Mouse (Mus musculus) lung, embryonic 14.5 days (tissue): Measurements from ENCODE around the gene Ripor2. TPM values are rescaled to one million over a fixed set of nuclear protein-coding genes. Genes with fewer than 3 reads are reported as not detected.

ENCODE experiments used
- ATAC-seq: fragments of 200-750 bp; cut with Nextera tagmentation; 2 replicates; pipeline ENCODE4 v1.8.0; 2017; ENCODE audit warnings: mild to moderate bottlenecking, moderate TSS enrichment, moderate library complexity; ENCODE audit not compliant: insufficient read depth
- DNase-seq: peaks from one replicate; pipeline ENCODE4 v3.0.0-alpha.2; 2015
- H3K27ac ChIP-seq: fragments of 300-500 bp; sonication (generic); 2 replicates; pipeline ENCODE4 v1.5.1; 2014; ENCODE audit warnings: low read depth, mild to moderate bottlenecking, moderate library complexity
- H3K27me3 ChIP-seq: fragments of 300-500 bp; sonication (generic); 2 replicates; pipeline ENCODE4 v1.6.1; 2014; ENCODE audit warnings: low read length, control low read depth; ENCODE audit not compliant: insufficient read depth
- H3K36me3 ChIP-seq: fragments of 300-500 bp; sonication (generic); 2 replicates; pipeline ENCODE4 v1.6.1; 2014; ENCODE audit warnings: control low read depth; ENCODE audit not compliant: insufficient read depth
- H3K4me1 ChIP-seq: fragments of 300-500 bp; sonication (generic); 2 replicates; pipeline ENCODE4 v1.6.1; 2014; ENCODE audit warnings: antibody characterized with exemption, control low read depth; ENCODE audit not compliant: insufficient read depth
- H3K4me2 ChIP-seq: fragments of 300-500 bp; sonication (generic); 2 replicates; pipeline ENCODE4 v1.6.1; 2014; ENCODE audit warnings: mild to moderate bottlenecking
- H3K4me3 ChIP-seq: fragments of 300-500 bp; sonication (generic); 2 replicates; pipeline ENCODE4 v1.5.1; 2014; ENCODE audit warnings: low read depth, low read length
- H3K9ac ChIP-seq: fragments of 300-500 bp; sonication (generic); 2 replicates; pipeline ENCODE4 v1.6.1; 2014
- H3K9me3 ChIP-seq: fragments of 300-500 bp; sonication (generic); 2 replicates; pipeline ENCODE4 v1.6.1; 2016; ENCODE audit warnings: low read depth, low read length, control low read depth
- CTCF ChIP-seq: IDR thresholded peaks from 2 replicates; pipeline ENCODE4 v1.5.1; 2016; ENCODE audit warnings: antibody characterized with exemption, low read depth
- WGBS: fragments of 180-500 bp; shearing (Covaris S2); extraction: QIAGEN DNeasy Blood & Tissue Kit; methylation state at CpG from one replicate; pipeline ENCODE4 v1.1.7; 2014; 5-methylcytosine and 5-hydroxymethylcytosine counted together
- polyA plus RNA-seq: library from polyadenylated mRNA; unstranded; fragments of >200 nt; fragmentation: Nextera tagmentation; extraction: Ambion mirVana; gene quantifications from 2 replicates; pipeline ENCODE4 v1.2.1, GENCODE M21; 2014

Ripor2 gene
- polyA plus RNA-seq, 1 experiment from 2014 or later, result 5.6 TPM

DNA sequence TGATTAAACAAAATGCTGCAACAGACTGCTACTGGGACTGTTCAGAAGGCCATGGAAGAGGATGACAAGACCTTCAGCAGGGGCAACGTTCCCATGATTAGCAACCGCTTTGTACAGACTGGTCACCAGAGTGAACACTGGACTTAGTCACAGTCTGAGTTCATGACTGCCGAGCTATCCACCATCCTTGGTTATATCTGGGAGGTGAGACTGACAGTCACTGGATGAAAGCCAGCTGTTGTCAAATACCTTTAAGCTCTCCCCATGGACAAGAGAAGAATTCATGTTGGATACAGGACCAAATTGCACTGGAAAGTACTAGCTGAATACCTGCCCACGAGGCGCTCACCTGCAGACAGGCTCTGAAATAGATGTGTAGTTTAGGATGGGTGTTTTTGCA lies 2.4 kb downstream of the Ripor2 start:
- H3K27me3 ChIP-seq, result no peaks in the 10 kb centered on the region
- no peak for TF ChIP-seq CTCF
- H3K36me3 ChIP-seq, result no peaks in the 10 kb centered on the region
- H3K27ac ChIP-seq, result no peak overlapping the region
- no peaks in the 10 kb centered on the region for H3K9me3 ChIP-seq
- no peak for DNase-seq
- H3K4me1 ChIP-seq, result no peaks in the 10 kb centered on the region; the same call in 1 of the 2 replicates
- H3K4me2 ChIP-seq, result no peak overlapping the region
- H3K4me3 ChIP-seq, result no peak overlapping the region
- ATAC-seq, result no peak
- WGBS, result 62% methylated on average over 5 of the region's 5 CpGs
- no peak overlapping the region for H3K9ac ChIP-seq

DNA sequence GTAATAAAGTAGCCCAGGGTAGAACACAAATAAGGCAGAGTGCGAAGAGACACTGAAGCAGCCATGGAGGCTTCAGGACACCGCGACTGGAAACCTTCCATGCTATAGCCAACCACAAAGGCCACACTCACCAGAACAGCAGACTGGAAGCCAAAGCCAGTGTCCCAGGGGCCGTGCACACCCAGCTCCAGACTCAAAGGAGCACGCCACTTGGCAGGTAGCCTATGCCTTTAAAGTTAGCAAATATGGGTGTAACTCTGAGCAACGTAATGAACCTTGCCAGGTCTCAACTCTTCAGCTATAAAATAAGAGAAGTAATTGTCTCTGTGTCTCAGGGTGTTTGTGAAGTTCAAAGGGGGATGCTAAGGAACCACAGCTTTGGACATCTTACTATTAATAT lies 2.9 kb downstream of the Ripor2 start:
- WGBS, result 75% methylated on average over 6 of the region's 6 CpGs
- no peaks in the 10 kb centered on the region for H3K27me3 ChIP-seq
- TF ChIP-seq CTCF, result no peak
- ATAC-seq, result no peak
- no peaks in the 10 kb centered on the region; the same call in 1 of the 2 replicates for H3K4me1 ChIP-seq
- no peak overlapping the region for H3K27ac ChIP-seq
- DNase-seq, result peak; percentile 29
- H3K9me3 ChIP-seq, result no peaks in the 10 kb centered on the region
- no peaks in the 10 kb centered on the region for H3K36me3 ChIP-seq
- no peak overlapping the region for H3K4me2 ChIP-seq
- no peak overlapping the region for H3K9ac ChIP-seq
- no peak overlapping the region for H3K4me3 ChIP-seq

DNA sequence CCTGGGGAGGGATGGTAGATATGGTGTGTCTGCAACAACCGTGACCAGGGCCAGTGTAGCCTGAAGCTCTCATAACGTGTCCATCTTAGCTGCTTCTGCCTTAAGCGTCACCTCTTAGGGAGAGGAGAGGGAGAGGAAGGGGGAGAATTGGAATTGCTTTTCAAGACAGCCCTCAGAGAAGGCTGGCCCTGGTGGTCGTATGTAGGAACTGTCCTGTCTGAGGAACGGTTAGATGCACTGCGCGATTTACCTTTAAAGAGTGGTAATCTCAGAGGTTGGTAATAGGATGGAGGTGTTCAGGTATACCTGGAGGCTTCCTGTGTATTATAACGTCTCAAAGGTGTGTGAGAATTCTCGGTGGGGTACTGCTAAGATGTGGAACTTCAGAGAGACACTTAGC lies 3.4 kb downstream of the Ripor2 start:
- no peak overlapping the region for H3K9ac ChIP-seq
- H3K4me2 ChIP-seq, result no peak overlapping the region
- no peaks in the 10 kb centered on the region for H3K36me3 ChIP-seq
- 51% methylated on average over 9 of the region's 9 CpGs for WGBS
- no peaks in the 10 kb centered on the region; the same call in 1 of the 2 replicates for H3K4me1 ChIP-seq
- H3K27me3 ChIP-seq, result no peaks in the 10 kb centered on the region
- no peaks in the 10 kb centered on the region for H3K9me3 ChIP-seq
- no peak overlapping the region for H3K27ac ChIP-seq
- ATAC-seq (no peak), DNase-seq (no peak)
- no peak overlapping the region for H3K4me3 ChIP-seq
- TF ChIP-seq CTCF, result peak; percentile 53

DNA sequence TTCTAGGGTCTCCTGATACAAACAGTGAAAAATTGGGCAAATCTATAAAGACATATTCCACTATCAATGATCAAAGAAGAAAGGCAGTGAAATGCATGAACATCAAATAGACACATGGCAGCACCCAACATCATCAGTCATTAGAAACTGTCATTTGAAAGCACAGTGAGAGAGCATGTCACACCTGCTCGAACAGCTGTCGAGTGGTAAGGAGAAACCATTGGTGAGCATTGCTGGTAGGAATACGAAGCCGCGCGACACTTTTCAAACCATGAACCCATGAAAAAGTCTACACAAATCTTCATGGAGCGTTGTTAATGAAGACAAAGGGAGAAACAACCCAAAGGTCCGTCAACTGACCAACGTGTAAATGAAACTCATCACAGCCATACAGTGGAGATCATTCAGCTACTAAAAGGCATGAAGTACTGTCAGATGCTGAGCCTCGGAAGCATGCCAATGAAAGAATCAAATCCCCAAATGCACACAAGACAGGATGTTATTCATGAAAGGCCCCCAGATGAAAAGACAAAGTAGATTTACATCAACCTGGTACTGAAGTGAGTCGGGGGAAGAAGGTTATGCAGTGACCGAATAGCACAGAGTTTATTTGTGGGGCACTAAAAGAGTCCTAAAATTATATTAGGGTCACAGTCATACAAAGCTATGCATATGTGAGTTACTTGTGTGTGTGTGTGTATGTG lies 5.4 kb downstream of the Ripor2 start:
- 92% methylated on average over 12 of the region's 12 CpGs for WGBS
- no peak overlapping the region for H3K9ac ChIP-seq
- H3K36me3 ChIP-seq, result no peaks in the 10 kb centered on the region
- no peak overlapping the region for H3K4me3 ChIP-seq
- DNase-seq (no peak), ATAC-seq (no peak)
- no peak overlapping the region for H3K27ac ChIP-seq
- H3K4me1 ChIP-seq, result no peaks in the 10 kb centered on the region; the same call in 1 of the 2 replicates
- TF ChIP-seq CTCF, result no peak
- no peaks in the 10 kb centered on the region for H3K9me3 ChIP-seq
- H3K4me2 ChIP-seq, result no peak overlapping the region
- no peaks in the 10 kb centered on the region for H3K27me3 ChIP-seq

DNA sequence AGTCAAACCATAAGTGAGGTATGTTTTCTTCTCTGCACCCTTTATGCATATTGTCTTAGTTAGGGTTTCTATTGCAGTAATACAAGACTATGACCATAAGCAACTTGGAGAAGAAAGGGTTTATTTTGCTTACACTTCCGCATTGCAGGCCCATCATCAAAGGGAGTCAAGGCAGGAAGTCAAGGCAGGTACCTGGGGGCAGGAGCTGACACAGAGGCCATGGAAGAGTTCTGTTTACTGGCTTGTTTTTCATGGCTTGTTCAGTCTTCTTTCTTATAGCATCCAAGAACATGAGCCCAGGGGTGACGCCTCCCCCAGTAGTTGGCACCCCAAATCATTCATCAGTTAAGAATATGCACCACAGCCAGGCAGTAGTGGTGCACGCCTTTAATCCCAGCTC lies 6.6 kb downstream of the Ripor2 start:
- no peak for TF ChIP-seq CTCF
- no peak overlapping the region for H3K4me2 ChIP-seq
- no peak overlapping the region for H3K27ac ChIP-seq
- DNase-seq (no peak), ATAC-seq (no peak)
- no peaks in the 10 kb centered on the region; the same call in 1 of the 2 replicates for H3K4me1 ChIP-seq
- H3K4me3 ChIP-seq, result no peak overlapping the region
- no peaks in the 10 kb centered on the region for H3K27me3 ChIP-seq
- no peaks in the 10 kb centered on the region for H3K36me3 ChIP-seq
- 90% methylated on average over 3 of the region's 3 CpGs for WGBS
- no peak overlapping the region for H3K9ac ChIP-seq
- H3K9me3 ChIP-seq, result no peaks in the 10 kb centered on the region

DNA sequence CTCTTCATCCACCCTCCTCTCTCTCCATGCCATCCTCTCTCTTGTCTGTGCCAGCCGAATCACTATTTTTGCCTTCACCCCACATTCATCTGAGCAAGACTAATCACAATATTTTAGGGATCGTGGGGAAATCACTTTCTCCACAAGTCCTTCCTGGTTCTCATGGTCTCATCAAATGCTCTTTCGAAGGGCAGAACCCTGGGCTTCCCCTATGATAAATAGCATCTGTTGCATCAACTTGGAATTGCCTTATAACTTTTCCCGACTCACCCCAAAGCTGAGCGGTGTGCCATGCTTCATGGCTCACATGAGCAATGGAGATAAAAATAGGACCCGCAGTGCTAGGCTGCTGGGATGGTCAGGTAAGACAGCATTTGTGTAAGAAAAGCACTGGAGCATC lies 9.7 kb downstream of the Ripor2 start:
- DNase-seq (no peak), ATAC-seq (no peak)
- Histone ChIP-seq H3K27ac (no peak overlapping the region), H3K9ac (no peak overlapping the region), H3K4me1 (no peaks in the 10 kb centered on the region), H3K4me3 (no peak overlapping the region), H3K36me3 (no peaks in the 10 kb centered on the region), H3K4me2 (no peak overlapping the region), H3K27me3 (no peaks in the 10 kb centered on the region), H3K9me3 (no peaks in the 10 kb centered on the region; the same call in 1 of the 2 replicates)
- WGBS, result 83% methylated on average over 6 of the region's 6 CpGs
- TF ChIP-seq CTCF, result no peak

DNA sequence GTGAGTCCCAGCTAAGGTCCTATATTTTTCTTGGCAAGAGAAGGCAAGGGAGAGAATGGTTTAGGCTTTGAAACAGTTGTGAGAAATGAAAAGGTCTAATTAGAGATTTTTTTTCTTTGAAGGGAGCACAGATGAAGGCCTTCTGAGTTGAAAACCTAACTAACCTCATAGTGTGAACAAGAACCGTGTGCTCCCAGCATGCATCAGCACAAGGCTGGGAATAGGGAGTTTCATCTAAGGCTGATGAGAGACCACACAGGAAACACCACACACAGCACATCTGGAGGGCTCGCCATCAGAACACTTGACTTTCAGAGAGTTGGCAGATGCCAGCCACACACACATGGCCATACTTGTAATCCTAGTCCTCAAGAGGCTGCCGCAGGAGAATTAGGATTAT lies 12.3 kb downstream of the Ripor2 start:
- Histone ChIP-seq H3K27me3 (no peaks in the 10 kb centered on the region), H3K36me3 (no peaks in the 10 kb centered on the region), H3K9me3 (no peaks in the 10 kb centered on the region; the same call in 1 of the 2 replicates), H3K4me3 (no peak overlapping the region), H3K4me1 (0 out of 2 replicates have a peak, but pooled peaks cover 3% of the 10 kb centered on the region), H3K9ac (no peak overlapping the region), H3K4me2 (no peak overlapping the region), H3K27ac (no peak overlapping the region)
- ATAC-seq (no peak), DNase-seq (no peak)
- 84% methylated on average over 3 of the region's 3 CpGs for WGBS
- TF ChIP-seq CTCF, result no peak
